Mouse (Mus musculus) kidney, adult 2 months (tissue): ENCODE results near the gene Myl4.
A peak's percentile ranks its signal among the peaks of the same experiment; 100 is the strongest.

Experiments used
- CTCF ChIP-seq: fragments of 200-500 bp; conservative IDR thresholded peaks from 2 replicates; pipeline ENCODE4 v1.5.1; 2011; ENCODE audit warnings: low read depth, mild to moderate bottlenecking, control low read depth, low read length, moderate library complexity, mixed read lengths; ENCODE audit not compliant: insufficient read depth, insufficient read length
- POLR2A ChIP-seq: fragments of 200-500 bp; IDR thresholded peaks from one replicate; pipeline ENCODE4 v1.6.1; 2011; ENCODE audit warnings: low read depth, low read length, control low read depth

GRCm38 (mm10) chr11:104590148-104590547 lies 39.7 kb downstream of the Myl4 start:
- TF ChIP-seq CTCF: peak; percentile 96
- no peak for TF ChIP-seq POLR2A
